Mouse (Mus musculus) hindbrain, embryonic 11.5 days (tissue): ENCODE measurements at regions not wholly inside any gene's neighbourhood (a gene's known extent, or its start where the extent isn't known, plus 50 kb on each side); places are given as distances from the start of the nearest gene placed in this dataset.
A peak's percentile ranks its signal among the peaks of the same experiment; 100 is the strongest.

Experiments
- ATAC-seq: fragments of 200-750 bp; cut with Nextera tagmentation; 2 replicates; pipeline ENCODE4 v1.8.0; 2017; ENCODE audit warnings: mild to moderate bottlenecking, moderate TSS enrichment, moderate library complexity; ENCODE audit not compliant: low FRiP score
- DNase-seq: peaks from one replicate; pipeline ENCODE4 v3.0.0-alpha.2; 2015; ENCODE audit warnings: low spot score
- H3K27ac ChIP-seq: fragments of 300-500 bp; sonication (generic); 2 replicates; pipeline ENCODE4 v1.5.1; 2014; ENCODE audit warnings: mild to moderate bottlenecking, low read depth, low read length
- H3K27me3 ChIP-seq: fragments of 300-500 bp; sonication (generic); 2 replicates; pipeline ENCODE4 v1.6.1; 2014; ENCODE audit warnings: mild to moderate bottlenecking, low read length, moderate library complexity, mixed read lengths; ENCODE audit not compliant: control insufficient read depth, insufficient read depth
- H3K36me3 ChIP-seq: fragments of 300-500 bp; sonication (generic); 2 replicates; pipeline ENCODE4 v1.6.1; 2014; ENCODE audit warnings: mild to moderate bottlenecking, low read length, moderate library complexity, mixed read lengths; ENCODE audit not compliant: control insufficient read depth, insufficient read depth
- H3K4me1 ChIP-seq: fragments of 300-500 bp; sonication (generic); replicated peaks from 2 replicates; pipeline ENCODE4 v1.6.1; 2014; ENCODE audit warnings: low read length, mixed read lengths; ENCODE audit not compliant: control insufficient read depth, insufficient read depth
- H3K4me2 ChIP-seq: fragments of 300-500 bp; sonication (generic); replicated peaks from 2 replicates; pipeline ENCODE4 v1.6.1; 2014; ENCODE audit warnings: mild to moderate bottlenecking, low read depth, low read length
- H3K4me3 ChIP-seq: fragments of 300-500 bp; sonication (generic); 2 replicates; pipeline ENCODE4 v1.5.1; 2014; ENCODE audit warnings: low read depth, low read length
- H3K9ac ChIP-seq: fragments of 300-500 bp; sonication (generic); 2 replicates; pipeline ENCODE4 v1.6.1; 2014; ENCODE audit warnings: low read depth, low read length
- H3K9me3 ChIP-seq: fragments of 300-500 bp; sonication (generic); 2 replicates; pipeline ENCODE4 v1.6.1; 2016; ENCODE audit warnings: low read length; ENCODE audit not compliant: control insufficient read depth
- WGBS: fragments of 180-500 bp; shearing (Covaris S2); extraction: QIAGEN DNeasy Blood & Tissue Kit; methylation state at CpG from one replicate; pipeline ENCODE4 v1.1.7; 2014; 5-methylcytosine and 5-hydroxymethylcytosine counted together

- Histone ChIP-seq H3K9me3 (no peaks in the 10 kb centered on the region), H3K27ac (no peak overlapping the region), H3K4me1 (no peaks in the 10 kb centered on the region), H3K4me2 (no peak overlapping the region), H3K27me3 (no peaks in the 10 kb centered on the region), H3K9ac (no peak overlapping the region), H3K4me3 (no peak overlapping the region), H3K36me3 (no peaks in the 10 kb centered on the region)
- DNase-seq (no peak), ATAC-seq (no peak)
- WGBS = 82% methylated on average over 1 of the region's 1 CpGs
Measured at GRCm38 (mm10) chr8:60728339-60728738, 95.7 kb downstream of the Mfap3l start.

- Histone ChIP-seq H3K27ac (no peak overlapping the region), H3K9ac (no peak overlapping the region), H3K4me1 (no peaks in the 10 kb centered on the region), H3K4me2 (no peak overlapping the region), H3K9me3 (no peaks in the 10 kb centered on the region), H3K4me3 (no peak overlapping the region), H3K36me3 (no peaks in the 10 kb centered on the region), H3K27me3 (no peaks in the 10 kb centered on the region)
- DNase-seq (no peak), ATAC-seq (no peak)
- 88% methylated on average over 2 of the region's 2 CpGs for WGBS
Measured at GRCm38 (mm10) chr8:60732545-60732944, 99.9 kb downstream of the Mfap3l start.

GRCm38 (mm10) chr8:60735961-60736360 is 103.3 kb downstream of the Mfap3l start:
- Histone ChIP-seq H3K36me3 (no peaks in the 10 kb centered on the region), H3K27me3 (no peaks in the 10 kb centered on the region), H3K4me3 (no peak overlapping the region), H3K4me1 (no peaks in the 10 kb centered on the region), H3K27ac (no peak overlapping the region), H3K9me3 (no peaks in the 10 kb centered on the region), H3K9ac (no peak overlapping the region), H3K4me2 (no peak overlapping the region)
- no peak for DNase-seq
- ATAC-seq = 0 out of 2 replicates have a peak, but pooled peaks have one; percentile 47
- WGBS = 78% methylated on average over 3 of the region's 3 CpGs

- H3K27ac ChIP-seq = no peak overlapping the region
- 84% methylated on average over 9 of the region's 9 CpGs for WGBS
- no peak overlapping the region for H3K4me3 ChIP-seq
- no peak for DNase-seq
- H3K27me3 ChIP-seq = no peaks in the 10 kb centered on the region
- H3K9me3 ChIP-seq = no peaks in the 10 kb centered on the region
- H3K9ac ChIP-seq = no peak overlapping the region
- ATAC-seq = no peak
- H3K4me1 ChIP-seq = no peaks in the 10 kb centered on the region
- H3K36me3 ChIP-seq = no peaks in the 10 kb centered on the region
- H3K4me2 ChIP-seq = no peak overlapping the region
Measured at GRCm38 (mm10) chr8:60736401-60736800, 103.8 kb downstream of the Mfap3l start.

GRCm38 (mm10) chr8:60736913-60737312 is 104.3 kb downstream of the Mfap3l start:
- ATAC-seq = no peak
- WGBS = 62% methylated on average over 2 of the region's 2 CpGs

GRCm38 (mm10) chr8:60737616-60738015 is 105.0 kb downstream of the Mfap3l start:
- Histone ChIP-seq H3K36me3 (no peaks in the 10 kb centered on the region), H3K27ac (no peak overlapping the region), H3K4me3 (no peak overlapping the region), H3K9me3 (no peaks in the 10 kb centered on the region), H3K4me2 (no peak overlapping the region), H3K4me1 (no peaks in the 10 kb centered on the region), H3K27me3 (no peaks in the 10 kb centered on the region), H3K9ac (no peak overlapping the region)
- 87% methylated on average over 1 of the region's 1 CpGs for WGBS
- DNase-seq (no peak), ATAC-seq (no peak)

More at GRCm38 (mm10) chr8:60736913-60737312, 104.3 kb downstream of the Mfap3l start:
- no peaks in the 10 kb centered on the region for H3K4me1 ChIP-seq
- H3K36me3 ChIP-seq = no peaks in the 10 kb centered on the region
- H3K27me3 ChIP-seq = no peaks in the 10 kb centered on the region
- no peak overlapping the region for H3K4me2 ChIP-seq
- DNase-seq = no peak
- H3K9me3 ChIP-seq = no peaks in the 10 kb centered on the region
- no peak overlapping the region for H3K4me3 ChIP-seq
- H3K9ac ChIP-seq = no peak overlapping the region
- H3K27ac ChIP-seq = no peak overlapping the region

GRCm38 (mm10) chr8:60745877-60746276 is 113.2 kb downstream of the Mfap3l start:
- no peak for ATAC-seq

GRCm38 (mm10) chr8:60746486-60746885 is 113.9 kb downstream of the Mfap3l start:
- no peak overlapping the region for H3K4me2 ChIP-seq
- DNase-seq = no peak
- H3K9me3 ChIP-seq = no peaks in the 10 kb centered on the region
- no peaks in the 10 kb centered on the region for H3K27me3 ChIP-seq
- no peak overlapping the region for H3K4me3 ChIP-seq
- no peaks in the 10 kb centered on the region for H3K4me1 ChIP-seq
- H3K36me3 ChIP-seq = no peaks in the 10 kb centered on the region
- 84% methylated on average over 3 of the region's 3 CpGs for WGBS
- H3K27ac ChIP-seq = no peak overlapping the region
- no peak overlapping the region for H3K9ac ChIP-seq
- no peak for ATAC-seq

More at GRCm38 (mm10) chr8:60745877-60746276, 113.2 kb downstream of the Mfap3l start:
- Histone ChIP-seq H3K27ac (no peak overlapping the region), H3K9me3 (no peaks in the 10 kb centered on the region), H3K36me3 (no peaks in the 10 kb centered on the region), H3K27me3 (no peaks in the 10 kb centered on the region), H3K4me3 (no peak overlapping the region), H3K9ac (no peak overlapping the region), H3K4me2 (no peak overlapping the region), H3K4me1 (no peaks in the 10 kb centered on the region)
- DNase-seq = no peak
- WGBS = 89% methylated on average over 2 of the region's 2 CpGs

GRCm38 (mm10) chr8:60755704-60756415 is 123.2 kb downstream of the Mfap3l start:
- Histone ChIP-seq H3K4me1 (no peaks in the 10 kb centered on the region), H3K4me2 (no peak overlapping the region), H3K4me3 (no peak overlapping the region), H3K9ac (no peak overlapping the region), H3K27ac (no peak overlapping the region), H3K36me3 (no peaks in the 10 kb centered on the region), H3K27me3 (no peaks in the 10 kb centered on the region), H3K9me3 (no peaks in the 10 kb centered on the region)
- ATAC-seq (no peak), DNase-seq (no peak)
- 86% methylated on average over 18 of the region's 18 CpGs for WGBS
